Mouse (Mus musculus) E14TG2a.4 (cell line): ENCODE results near the gene Pnma3.

Source experiments
- CTCF ChIP-seq: conservative IDR thresholded peaks from 2 replicates; pipeline ENCODE4 v1.5.1; 2014; ENCODE audit warnings: low read length
- NANOG ChIP-seq: IDR thresholded peaks from 2 replicates; pipeline ENCODE4 v1.6.1; 2014; ENCODE audit warnings: borderline replicate concordance, low read length, mixed read lengths

GRCm38 (mm10) chrX:73053860-73054563 is 10.6 kb upstream of the Pnma3 start:
- peak; percentile 44 for TF ChIP-seq CTCF
- no peak for TF ChIP-seq NANOG
